Mouse (Mus musculus) telencephalon, adult 2 months (tissue): Measurements from ENCODE around the gene Npb.

Source experiments
- DNase-seq: peaks from one replicate; pipeline ENCODE4 v3.0.0-alpha.2; 2011; ENCODE audit warnings: low read depth, low spot score

Gene Npb

GRCm38 (mm10) chr11:120613976-120614375 lies 5.7 kb downstream of the Npb start:
- no peak for DNase-seq

GRCm38 (mm10) chr11:120615167-120615566 lies 6.9 kb downstream of the Npb start:
- DNase-seq: no peak

GRCm38 (mm10) chr11:120615606-120616203 lies 7.4 kb downstream of the Npb start:
- no peak for DNase-seq

- no peak for DNase-seq
These were observed 8.5 kb downstream of the Npb start for GRCm38 (mm10) chr11:120616617-120617294.

- DNase-seq: peak; percentile 78
These were observed 9.3 kb downstream of the Npb start, which contains the start of gene Pcyt2 for GRCm38 (mm10) chr11:120617519-120618112. Gene Pcyt2, minus strand, starts transcription at chr11:120617936.

GRCm38 (mm10) chr11:120618619-120619535 lies 10.6 kb downstream of the Npb start:
- DNase-seq: no peak

GRCm38 (mm10) chr11:120620195-120620594 lies 11.9 kb downstream of the Npb start:
- no peak for DNase-seq

GRCm38 (mm10) chr11:120622805-120623204 lies 14.5 kb downstream of the Npb start:
- DNase-seq: no peak

- DNase-seq: no peak
These were observed 15.8 kb downstream of the Npb start for GRCm38 (mm10) chr11:120623961-120624679.

GRCm38 (mm10) chr11:120624680-120625111 lies 16.4 kb downstream of the Npb start:
- peak; percentile 79 for DNase-seq

- DNase-seq: no peak
These were observed 17.0 kb downstream of the Npb start, which contains the start of gene Sirt7 for GRCm38 (mm10) chr11:120625152-120625775. Gene Sirt7, minus strand, starts transcription at chr11:120625240.

- DNase-seq: no peak
These were observed 18.6 kb downstream of the Npb start for GRCm38 (mm10) chr11:120626785-120627467.

GRCm38 (mm10) chr11:120627468-120628300 lies 19.4 kb downstream of the Npb start:
- DNase-seq: no peak

GRCm38 (mm10) chr11:120628601-120629340 lies 20.5 kb downstream of the Npb start:
- DNase-seq: no peak

- no peak for DNase-seq
These were observed 21.1 kb downstream of the Npb start for GRCm38 (mm10) chr11:120629341-120629730.

GRCm38 (mm10) chr11:120629911-120630310 lies 21.6 kb downstream of the Npb start:
- no peak for DNase-seq

GRCm38 (mm10) chr11:120630401-120630871 lies 22.2 kb downstream of the Npb start:
- no peak for DNase-seq
